Mouse (Mus musculus) thymus, postnatal 0 days (tissue): Measurements from ENCODE around the gene Zdhhc17. TPM values are rescaled to one million over a fixed set of nuclear protein-coding genes. Genes with fewer than 3 reads are reported as not detected.

Experiments used
- DNase-seq: peaks from one replicate; pipeline ENCODE4 v3.0.0-alpha.2; 2015; ENCODE audit warnings: low spot score
- polyA plus RNA-seq: library from polyadenylated mRNA; unstranded; fragments of >200 nt; fragmentation: Nextera tagmentation; extraction: Ambion mirVana; gene quantifications from 2 replicates; pipeline ENCODE4 v1.2.1, GENCODE M21; 2015

Gene Zdhhc17
- polyA plus RNA-seq, 1 experiment from 2014 or later: 21.2 TPM

DNA sequence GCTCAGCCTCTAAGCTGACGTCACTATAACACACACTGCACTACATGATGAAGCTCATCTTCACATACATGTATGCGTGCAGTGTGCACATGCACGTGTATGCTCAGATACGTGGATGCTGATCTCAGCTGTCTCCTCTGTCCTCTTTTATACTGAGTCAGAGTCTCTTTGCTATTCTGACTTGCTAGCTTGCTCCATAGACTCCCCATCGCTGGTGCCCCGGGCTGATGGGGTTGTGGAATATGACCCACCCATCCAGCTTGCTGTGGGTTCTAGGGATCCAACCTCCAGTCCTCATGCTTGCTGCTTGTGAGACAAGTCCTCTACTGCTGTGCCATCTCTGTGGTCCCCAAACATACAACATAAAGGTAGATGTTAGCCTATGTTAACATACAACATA, 51.1 kb downstream of the Zdhhc17 start:
- no peak for DNase-seq

GRCm38 (mm10) chr10:110952937-110953451, 56.9 kb downstream of the Zdhhc17 start:
- no peak for DNase-seq

- no peak for DNase-seq
These were observed 57.7 kb downstream of the Zdhhc17 start for GRCm38 (mm10) chr10:110952271-110952670.

GRCm38 (mm10) chr10:110951748-110952147, 58.2 kb downstream of the Zdhhc17 start:
- no peak for DNase-seq

- DNase-seq: no peak
These were observed 58.8 kb downstream of the Zdhhc17 start for GRCm38 (mm10) chr10:110951112-110951511.

DNA sequence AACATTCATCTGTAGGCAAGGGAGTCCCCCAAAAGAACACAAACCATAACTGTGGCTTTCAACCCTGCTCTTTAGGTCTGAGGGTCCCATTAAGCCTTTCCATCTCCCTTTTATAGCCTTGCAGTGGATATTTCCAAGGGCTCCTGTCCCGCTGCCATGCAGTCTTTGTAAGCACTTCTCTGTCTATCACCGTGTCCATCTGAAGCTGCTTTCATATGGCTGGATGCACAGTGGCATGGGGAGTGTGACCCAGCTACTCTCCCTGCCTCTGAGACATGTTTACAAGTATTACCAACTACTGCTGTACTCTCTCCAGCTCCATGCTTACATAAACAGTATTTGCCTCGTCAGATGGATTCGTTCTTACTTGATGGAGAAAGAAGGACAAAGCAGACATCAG, 62.4 kb downstream of the Zdhhc17 start:
- no peak for DNase-seq

GRCm38 (mm10) chr10:110945966-110946365, 64.0 kb downstream of the Zdhhc17 start:
- no peak for DNase-seq

- no peak for DNase-seq
These were observed 65.8 kb downstream of the Zdhhc17 start for GRCm38 (mm10) chr10:110944175-110944574.

- DNase-seq: no peak
These were observed 67.1 kb downstream of the Zdhhc17 start for GRCm38 (mm10) chr10:110942806-110943205.

DNA sequence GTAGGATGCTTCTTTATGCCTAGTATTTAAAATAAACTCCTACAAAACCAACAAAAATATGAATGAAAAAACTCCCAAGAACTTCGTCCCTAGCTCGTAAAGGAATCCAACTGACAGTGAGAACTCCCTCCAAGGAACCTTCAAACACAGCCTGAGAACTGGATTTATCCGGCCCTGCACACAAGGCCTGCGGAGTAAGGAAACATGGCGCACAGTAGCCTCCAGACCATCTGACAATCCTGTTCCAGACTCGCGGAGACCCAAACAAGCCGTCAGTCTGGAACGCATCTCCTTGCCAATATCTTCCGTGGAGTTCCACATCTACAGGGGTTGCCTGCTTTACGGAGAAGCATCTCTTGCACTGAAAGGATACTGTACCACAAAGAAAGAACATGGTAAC, 68.0 kb downstream of the Zdhhc17 start:
- no peak for DNase-seq

GRCm38 (mm10) chr10:110940740-110941398, 69.1 kb downstream of the Zdhhc17 start:
- no peak for DNase-seq

- no peak for DNase-seq
These were observed 70.2 kb downstream of the Zdhhc17 start for GRCm38 (mm10) chr10:110939717-110940116.

DNA sequence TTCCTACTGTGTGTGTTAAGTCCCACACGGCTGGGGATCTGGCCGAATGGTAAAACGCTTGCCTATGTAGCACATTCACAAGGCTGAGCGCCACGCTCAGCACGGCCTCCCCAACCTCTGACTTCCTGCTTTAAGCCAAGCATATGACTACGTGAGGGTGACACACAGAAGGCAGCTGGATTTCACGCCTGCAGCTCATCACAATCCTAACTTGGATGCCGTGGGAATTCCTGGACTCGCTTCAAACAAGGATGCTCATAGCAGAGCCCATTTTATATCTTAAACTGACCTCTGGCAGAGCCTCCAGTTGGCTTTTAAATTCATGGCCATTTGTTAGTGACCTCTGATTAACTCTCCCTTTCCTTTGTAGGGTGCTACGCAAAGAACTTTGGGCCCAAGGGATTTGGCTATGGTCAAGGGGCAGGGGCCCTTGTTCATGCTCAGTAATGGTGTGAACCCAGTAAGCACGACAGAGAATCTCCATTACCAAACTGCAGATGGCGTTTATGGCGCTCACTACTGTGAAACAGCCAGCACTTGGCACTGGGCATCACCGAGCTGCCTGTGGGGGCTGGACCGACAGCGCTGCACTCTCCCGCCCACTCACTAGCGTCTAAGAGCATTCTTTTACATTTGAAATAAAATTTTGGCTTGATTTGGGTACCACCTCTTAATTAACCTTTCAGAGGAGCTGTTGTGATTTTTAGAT, 70.9 kb downstream of the Zdhhc17 start:
- DNase-seq: no peak

- no peak for DNase-seq
These were observed 71.6 kb downstream of the Zdhhc17 start for GRCm38 (mm10) chr10:110938361-110938760.

GRCm38 (mm10) chr10:110935669-110936068, 74.3 kb downstream of the Zdhhc17 start:
- DNase-seq: no peak

DNA sequence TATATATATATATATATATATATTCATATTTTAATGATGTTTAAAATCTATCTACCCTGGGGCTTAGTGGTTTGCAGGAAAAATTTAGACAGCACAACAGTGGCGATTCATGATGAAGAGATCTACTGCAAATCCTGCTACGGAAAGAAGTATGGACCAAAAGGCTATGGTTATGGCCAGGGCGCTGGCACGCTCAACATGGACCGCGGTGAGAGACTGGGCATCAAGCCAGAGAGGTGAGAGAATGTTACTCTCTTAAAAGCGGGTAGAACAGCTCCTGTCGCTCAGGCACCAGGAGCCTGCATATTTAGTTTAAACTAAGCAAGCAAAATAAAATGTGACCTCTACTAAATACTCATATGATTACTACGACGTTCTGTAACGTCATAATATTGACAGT, 74.9 kb downstream of the Zdhhc17 start:
- DNase-seq: no peak

- no peak for DNase-seq
These were observed 76.4 kb downstream of the Zdhhc17 start for GRCm38 (mm10) chr10:110933584-110933983.

DNA sequence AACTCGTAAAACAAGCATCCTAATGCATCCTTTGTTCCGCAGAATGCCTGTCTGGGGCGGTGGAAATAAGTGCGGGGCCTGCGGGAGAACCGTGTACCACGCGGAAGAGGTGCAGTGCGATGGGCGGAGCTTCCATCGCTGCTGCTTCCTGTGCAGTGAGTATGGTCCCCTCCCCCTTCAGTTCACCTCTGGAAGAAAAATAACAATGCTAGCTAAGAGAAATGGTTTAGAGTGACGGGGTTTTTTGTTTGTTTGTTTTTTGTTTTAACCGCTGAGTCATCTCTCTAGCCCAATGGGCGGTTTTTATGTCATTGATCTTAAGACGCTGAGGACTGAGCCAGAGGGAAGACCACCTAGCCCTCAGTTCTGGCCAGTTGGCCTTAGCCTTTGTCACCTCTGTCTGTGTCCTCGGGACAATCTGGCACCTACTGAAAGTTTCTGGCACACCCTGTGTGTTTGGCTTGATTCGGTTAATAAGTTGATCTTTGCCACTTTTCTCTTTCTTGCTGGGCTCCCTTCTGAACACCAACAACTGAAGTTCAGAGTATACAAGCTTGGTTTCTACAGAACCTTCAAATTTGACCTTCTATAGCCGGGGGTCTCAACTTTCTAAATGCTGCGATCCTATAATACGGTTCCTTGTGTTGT, 77.9 kb downstream of the Zdhhc17 start:
- peak; percentile 85 for DNase-seq

- peak; percentile 31 for DNase-seq
These were observed 78.6 kb downstream of the Zdhhc17 start for GRCm38 (mm10) chr10:110931161-110931912.

DNA sequence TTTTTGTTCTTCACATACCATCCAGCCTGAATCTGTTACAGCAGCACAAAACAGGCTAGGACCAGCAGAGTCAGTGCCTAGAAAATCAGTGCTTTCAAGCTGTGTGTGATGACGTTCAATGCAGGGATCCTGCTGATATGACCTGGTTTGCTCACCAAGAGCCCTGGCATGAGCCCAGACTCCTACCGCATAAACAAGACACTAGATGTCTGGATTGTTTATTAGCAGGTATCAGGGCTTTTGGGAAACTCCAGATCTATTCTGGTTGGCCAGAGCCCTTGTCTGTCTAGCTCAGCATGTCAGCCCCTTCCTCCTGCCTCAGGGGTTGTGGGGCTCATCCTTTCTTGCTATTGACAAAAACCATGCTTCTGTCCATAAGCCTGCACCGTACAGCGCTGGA, 80.2 kb downstream of the Zdhhc17 start:
- no peak for DNase-seq

- DNase-seq: no peak
These were observed 82.4 kb downstream of the Zdhhc17 start for GRCm38 (mm10) chr10:110927491-110927890.

DNA sequence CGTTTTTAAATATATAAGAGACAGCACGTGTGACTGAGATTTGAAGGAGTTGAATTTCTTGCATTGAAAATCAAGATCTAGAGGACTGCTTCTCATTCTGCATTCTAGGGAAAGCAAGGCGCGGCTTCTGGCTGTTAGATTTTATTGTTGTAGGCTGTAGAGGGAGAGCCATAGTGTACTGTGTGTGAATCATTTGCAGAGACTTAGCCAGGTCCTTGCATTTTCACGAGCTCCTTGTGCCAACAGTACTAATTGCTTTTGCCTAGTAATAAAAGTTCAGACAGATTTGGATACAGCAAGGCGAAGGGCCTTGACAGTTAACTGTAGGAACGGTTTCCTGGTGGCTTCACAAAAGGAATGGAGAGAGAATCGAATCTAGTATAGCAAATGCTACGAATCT, 87.3 kb downstream of the Zdhhc17 start:
- DNase-seq: no peak
